Mouse (Mus musculus): Measurements from ENCODE around the gene Cacna1i. TPM values are rescaled to one million over a fixed set of nuclear protein-coding genes. Genes with fewer than 3 reads are reported as not detected.

Gene Cacna1i
- polyA plus RNA-seq, 1 experiment from 2014 or later = 0.14 TPM

DNA sequence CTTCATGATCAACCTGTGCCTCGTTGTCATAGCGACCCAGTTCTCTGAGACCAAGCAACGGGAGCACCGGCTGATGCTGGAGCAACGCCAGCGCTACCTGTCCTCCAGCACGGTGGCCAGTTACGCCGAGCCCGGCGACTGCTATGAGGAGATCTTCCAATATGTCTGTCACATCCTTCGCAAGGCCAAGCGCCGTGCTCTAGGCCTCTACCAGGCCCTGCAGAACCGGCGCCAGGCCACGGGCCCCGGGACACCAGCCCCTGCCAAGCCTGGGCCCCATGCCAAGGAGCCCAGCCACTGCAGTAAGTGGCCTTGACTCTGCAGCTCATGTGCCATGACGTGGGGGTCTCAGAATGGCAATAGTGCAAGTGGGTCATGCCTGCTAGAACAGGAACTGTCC, 71.8 kb downstream of the Cacna1i start:
- Histone ChIP-seq H3K9me3 (ENCODE audit: control insufficient read depth, low read length) (no peaks in the 10 kb centered on the region), H3K4me3 (ENCODE audit: low read depth, low read length) (no peak overlapping the region), H3K36me3 (ENCODE audit: control insufficient read depth, insufficient read depth, low read length) (no peaks in the 10 kb centered on the region), H3K4me2 (no peak overlapping the region), H3K27ac (ENCODE audit: low read depth, low read length) (no peak overlapping the region), H3K4me1 (replicated peaks; ENCODE audit: control insufficient read depth, insufficient read depth, low read length) (peaks cover 1% of the 10 kb centered on the region), H3K9ac (ENCODE audit: low read depth, low read length) (no peak overlapping the region), H3K27me3 (replicated peaks; ENCODE audit: control insufficient read depth, insufficient read depth, low read length) (no peaks in the 10 kb centered on the region)
- DNase-seq (ENCODE audit: low spot score) (no peak), ATAC-seq (replicated peaks; ENCODE audit: low FRiP score) (no peak)
- 87% methylated on average over 19 of the region's 19 CpGs for WGBS

DNA sequence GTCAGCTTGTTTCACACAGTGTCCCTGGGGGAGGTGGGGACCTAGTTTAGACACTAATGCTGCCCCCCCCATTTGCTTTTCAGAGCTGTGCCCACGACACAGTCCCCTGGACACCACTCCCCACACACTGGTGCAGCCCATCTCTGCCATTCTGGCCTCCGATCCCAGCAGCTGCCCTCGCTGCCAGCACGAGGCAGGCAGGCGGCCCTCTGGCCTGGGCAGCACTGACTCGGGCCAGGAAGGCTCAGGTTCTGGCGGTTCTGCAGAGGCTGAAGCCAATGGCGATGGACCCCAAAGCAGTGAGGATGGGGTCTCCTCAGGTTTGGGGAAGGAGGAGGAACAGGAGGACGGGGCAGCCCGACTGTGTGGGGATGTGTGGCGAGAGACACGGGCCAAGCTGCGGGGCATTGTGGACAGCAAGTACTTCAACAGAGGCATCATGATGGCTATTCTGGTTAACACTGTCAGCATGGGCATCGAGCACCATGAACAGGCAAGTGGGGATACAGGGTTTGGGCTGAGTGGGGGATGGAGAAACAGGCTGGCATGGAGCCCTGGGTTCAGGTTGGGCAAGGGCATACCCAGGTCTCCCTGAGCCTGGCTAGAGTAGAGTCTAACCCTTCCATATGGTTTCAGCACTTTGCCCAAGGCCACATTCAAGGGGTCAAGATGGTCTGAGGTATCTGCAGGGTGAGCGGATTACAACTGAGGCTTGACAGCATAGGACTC, 74.9 kb downstream of the Cacna1i start:
- Histone ChIP-seq H3K4me3 (ENCODE audit: low read depth, low read length) (no peak overlapping the region), H3K4me1 (replicated peaks; ENCODE audit: control insufficient read depth, insufficient read depth, low read length) (peaks cover 8% of the 10 kb centered on the region), H3K9me3 (ENCODE audit: control insufficient read depth, low read length) (no peaks in the 10 kb centered on the region), H3K4me2 (no peak overlapping the region), H3K27ac (ENCODE audit: low read depth, low read length) (no peak overlapping the region), H3K27me3 (replicated peaks; ENCODE audit: control insufficient read depth, insufficient read depth, low read length) (peaks cover 5% of the 10 kb centered on the region), H3K9ac (ENCODE audit: low read depth, low read length) (no peak overlapping the region), H3K36me3 (ENCODE audit: control insufficient read depth, insufficient read depth, low read length) (no peaks in the 10 kb centered on the region)
- ATAC-seq (replicated peaks; ENCODE audit: low FRiP score) (no peak), DNase-seq (ENCODE audit: low spot score) (no peak)
- 84% methylated on average over 15 of the region's 15 CpGs for WGBS

DNA sequence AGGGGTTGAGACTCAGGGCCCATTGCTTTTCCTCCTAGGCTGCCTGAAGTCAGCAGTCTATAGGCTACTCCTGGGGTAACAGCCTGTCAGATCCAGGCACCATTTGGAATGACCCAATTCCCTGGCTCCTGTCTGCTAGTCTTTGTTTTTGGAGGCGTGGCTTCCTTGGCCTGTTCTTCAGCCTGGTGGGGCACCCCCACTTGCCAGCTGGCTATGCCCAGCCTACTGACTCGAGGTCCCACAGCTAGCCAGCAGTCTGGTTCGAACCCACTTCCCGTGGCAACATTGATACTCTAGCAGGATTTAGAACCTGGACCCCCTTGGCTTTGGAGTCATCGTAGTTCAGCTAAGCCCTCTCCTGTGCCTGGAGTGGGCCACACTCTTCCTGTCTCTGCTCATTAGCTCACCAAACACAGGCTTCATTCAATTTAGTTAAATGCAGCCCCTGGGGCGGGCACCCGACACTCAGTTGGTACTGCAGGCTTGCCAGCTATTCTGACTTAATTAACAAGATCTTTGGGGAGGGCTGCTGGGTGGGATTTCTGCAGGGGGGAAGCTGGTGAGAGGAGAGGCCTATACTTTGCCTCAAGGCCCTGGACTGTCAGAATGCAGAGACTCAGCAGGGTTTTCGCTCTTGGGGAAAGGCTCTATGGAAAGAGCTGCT, 75.6 kb downstream of the Cacna1i start:
- peaks cover 8% of the 10 kb centered on the region for H3K27me3 ChIP-seq (replicated peaks; ENCODE audit: control insufficient read depth, insufficient read depth, low read length)
- ATAC-seq (replicated peaks; ENCODE audit: low FRiP score) (no peak), DNase-seq (ENCODE audit: low spot score) (no peak)
- H3K9me3 ChIP-seq (ENCODE audit: control insufficient read depth, low read length) = no peaks in the 10 kb centered on the region
- no peaks in the 10 kb centered on the region for H3K36me3 ChIP-seq (ENCODE audit: control insufficient read depth, insufficient read depth, low read length)
- H3K4me2 ChIP-seq = no peak overlapping the region
- H3K27ac ChIP-seq (ENCODE audit: low read depth, low read length) = no peak overlapping the region
- H3K4me3 ChIP-seq (ENCODE audit: low read depth, low read length) = no peak overlapping the region
- 78% methylated on average over 8 of the region's 8 CpGs for WGBS
- no peak overlapping the region for H3K9ac ChIP-seq (ENCODE audit: low read depth, low read length)
- peaks cover 8% of the 10 kb centered on the region for H3K4me1 ChIP-seq (replicated peaks; ENCODE audit: control insufficient read depth, insufficient read depth, low read length)

DNA sequence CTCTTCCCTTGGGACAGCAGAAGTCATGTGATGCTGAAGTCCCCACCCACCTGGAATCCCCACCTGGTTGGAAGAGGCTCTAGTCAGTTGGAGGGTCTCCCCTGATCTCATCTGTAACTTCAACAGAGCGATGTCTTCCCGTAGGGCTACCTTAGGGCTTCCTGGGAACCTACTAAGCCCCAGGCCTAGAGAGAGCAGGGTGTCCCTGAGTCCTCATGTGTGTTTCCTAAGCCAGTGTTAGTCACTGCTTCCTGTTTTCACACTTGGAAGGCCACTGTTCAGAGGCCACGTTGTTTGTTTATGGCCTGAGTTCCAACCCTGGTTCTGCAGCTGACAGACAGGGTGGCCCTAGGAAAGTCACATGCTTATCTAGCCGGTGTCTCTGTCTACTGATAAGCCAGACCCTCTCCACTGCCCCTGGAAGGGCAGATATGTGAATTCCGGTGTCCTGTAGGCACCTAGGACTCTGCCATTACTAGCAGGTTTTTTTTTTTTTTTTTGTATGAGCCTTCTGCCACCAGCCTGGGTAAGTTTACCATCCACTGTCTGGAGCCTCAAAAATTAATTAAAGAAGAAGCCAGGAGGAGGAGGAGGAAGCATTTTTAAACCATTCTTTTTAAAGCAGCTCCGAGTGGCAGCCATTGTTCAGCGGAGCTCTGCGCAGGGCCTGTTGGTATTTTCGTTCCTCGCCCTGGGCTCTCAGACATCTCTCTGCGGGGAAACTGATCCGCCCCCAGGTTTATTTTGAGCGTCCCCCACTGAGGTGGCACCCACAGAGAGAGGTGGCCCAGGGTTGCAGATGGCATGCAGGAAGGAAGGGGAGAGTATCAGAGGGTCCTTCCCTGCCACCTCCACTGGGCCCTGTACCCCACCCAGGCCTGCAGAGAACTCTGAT, 77.0 kb downstream of the Cacna1i start:
- H3K27me3 ChIP-seq (replicated peaks; ENCODE audit: control insufficient read depth, insufficient read depth, low read length) = peaks cover 8% of the 10 kb centered on the region
- no peak for DNase-seq (ENCODE audit: low spot score)
- H3K4me1 ChIP-seq (replicated peaks; ENCODE audit: control insufficient read depth, insufficient read depth, low read length) = peaks cover 8% of the 10 kb centered on the region
- no peaks in the 10 kb centered on the region for H3K9me3 ChIP-seq (ENCODE audit: control insufficient read depth, low read length)
- H3K9ac ChIP-seq (ENCODE audit: low read depth, low read length) = no peak overlapping the region
- 58% methylated on average over 13 of the region's 13 CpGs for WGBS
- no peaks in the 10 kb centered on the region for H3K36me3 ChIP-seq (ENCODE audit: control insufficient read depth, insufficient read depth, low read length)
- H3K4me3 ChIP-seq (ENCODE audit: low read depth, low read length) = no peak overlapping the region
- peak; percentile 85 for ATAC-seq (replicated peaks; ENCODE audit: low FRiP score)
- peak overlapping the region; percentile 7; the same call in 1 of the 2 replicates for H3K27ac ChIP-seq (ENCODE audit: low read depth, low read length)
- H3K4me2 ChIP-seq = no peak overlapping the region

DNA sequence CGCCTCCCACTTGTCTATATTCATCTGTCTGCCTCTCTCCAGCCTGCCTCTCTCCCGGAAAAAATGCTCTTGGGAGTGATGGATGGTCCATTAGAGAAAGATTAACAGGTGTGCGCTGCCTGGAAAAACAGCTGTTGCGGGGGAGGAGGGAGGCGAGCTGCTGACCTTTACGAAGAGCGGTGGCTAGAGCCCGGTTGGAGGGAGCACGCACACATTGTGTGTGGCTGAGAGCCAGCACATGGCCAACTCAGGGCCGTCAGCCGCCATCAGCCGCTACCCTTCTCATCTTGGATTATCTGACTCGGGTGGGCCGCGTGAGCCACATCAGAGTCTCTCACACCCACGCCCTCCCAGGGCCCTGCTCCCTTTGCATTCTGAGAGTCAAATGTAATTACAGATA, 79.9 kb downstream of the Cacna1i start:
- no peak overlapping the region for H3K9ac ChIP-seq (ENCODE audit: low read depth, low read length)
- H3K36me3 ChIP-seq (ENCODE audit: control insufficient read depth, insufficient read depth, low read length) = no peaks in the 10 kb centered on the region
- H3K9me3 ChIP-seq (ENCODE audit: control insufficient read depth, low read length) = no peaks in the 10 kb centered on the region
- H3K27me3 ChIP-seq (replicated peaks; ENCODE audit: control insufficient read depth, insufficient read depth, low read length) = peaks cover 8% of the 10 kb centered on the region
- peak; percentile 36 for DNase-seq (ENCODE audit: low spot score)
- peaks cover 8% of the 10 kb centered on the region for H3K4me1 ChIP-seq (replicated peaks; ENCODE audit: control insufficient read depth, insufficient read depth, low read length)
- WGBS = 35% methylated on average over 16 of the region's 16 CpGs
- H3K4me3 ChIP-seq (ENCODE audit: low read depth, low read length) = no peak overlapping the region
- H3K4me2 ChIP-seq = no peak overlapping the region
- ATAC-seq (replicated peaks; ENCODE audit: low FRiP score) = no peak
- no peak overlapping the region for H3K27ac ChIP-seq (ENCODE audit: low read depth, low read length)

DNA sequence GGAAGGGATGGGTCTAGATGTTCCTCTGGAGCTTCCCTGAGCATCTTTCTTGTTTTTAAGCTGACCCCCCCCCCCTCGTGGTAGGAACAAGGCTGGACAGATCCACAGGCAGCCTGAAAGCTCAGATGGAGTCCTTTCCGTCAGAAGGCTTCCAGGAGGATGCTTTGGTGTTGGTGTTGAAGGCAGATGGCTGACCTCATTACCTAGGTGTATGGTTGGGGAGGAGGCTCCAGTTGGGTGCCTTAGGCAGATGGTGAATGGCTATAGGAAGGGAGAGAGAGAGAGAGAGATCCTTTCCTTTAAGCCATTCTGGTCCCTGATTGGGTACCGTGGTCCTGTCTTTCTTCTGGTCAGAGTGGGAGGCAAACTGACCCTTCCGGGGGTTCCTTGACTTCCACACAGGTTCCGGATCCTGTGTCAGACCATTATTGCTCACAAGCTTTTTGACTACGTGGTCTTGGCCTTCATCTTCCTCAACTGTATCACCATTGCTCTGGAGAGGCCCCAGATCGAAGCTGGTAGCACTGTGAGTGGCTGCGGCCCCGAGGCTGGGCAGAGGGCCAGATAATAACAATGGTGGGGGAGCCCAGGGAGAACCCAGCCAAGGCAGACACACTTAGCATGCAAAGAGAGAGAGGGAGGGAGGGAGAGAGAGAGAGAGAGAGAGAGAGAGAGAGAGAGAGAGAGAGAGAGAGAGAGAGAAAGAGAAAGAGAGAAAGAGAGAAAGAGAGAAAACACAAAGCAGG, 86.4 kb downstream of the Cacna1i start:
- no peak for ATAC-seq (replicated peaks; ENCODE audit: low FRiP score)
- H3K4me1 ChIP-seq (replicated peaks; ENCODE audit: control insufficient read depth, insufficient read depth, low read length) = no peaks in the 10 kb centered on the region
- no peaks in the 10 kb centered on the region for H3K36me3 ChIP-seq (ENCODE audit: control insufficient read depth, insufficient read depth, low read length)
- no peak overlapping the region for H3K9ac ChIP-seq (ENCODE audit: low read depth, low read length)
- H3K9me3 ChIP-seq (ENCODE audit: control insufficient read depth, low read length) = no peaks in the 10 kb centered on the region
- H3K4me3 ChIP-seq (ENCODE audit: low read depth, low read length) = no peak overlapping the region
- H3K27ac ChIP-seq (ENCODE audit: low read depth, low read length) = no peak overlapping the region
- no peak overlapping the region for H3K4me2 ChIP-seq
- H3K27me3 ChIP-seq (replicated peaks; ENCODE audit: control insufficient read depth, insufficient read depth, low read length) = peaks cover 5% of the 10 kb centered on the region; the same call in 1 of the 2 replicates
- no peak for DNase-seq (ENCODE audit: low spot score)
- 71% methylated on average over 9 of the region's 9 CpGs for WGBS

DNA sequence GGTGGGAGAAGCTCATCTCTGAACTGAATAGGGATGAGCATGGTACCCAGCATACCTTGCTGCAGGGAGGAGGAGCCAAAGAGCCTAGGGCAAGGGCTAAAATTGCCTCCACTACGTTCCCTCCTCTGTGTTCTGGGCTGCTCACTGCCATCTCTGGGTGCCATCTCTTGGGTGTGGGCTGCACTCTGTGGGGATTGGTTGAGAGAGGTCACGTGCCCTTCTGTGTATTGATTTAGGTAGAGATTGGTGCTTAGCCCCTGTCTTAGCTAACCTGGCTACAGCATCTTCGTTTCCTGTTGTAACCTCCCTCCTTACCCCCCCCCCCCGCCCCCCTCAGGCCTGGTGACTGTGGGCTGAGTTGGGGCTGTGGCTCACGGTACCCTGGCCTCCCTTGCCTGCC, 87.8 kb downstream of the Cacna1i start:
- no peak for DNase-seq (ENCODE audit: low spot score)
- Histone ChIP-seq H3K27me3 (replicated peaks; ENCODE audit: control insufficient read depth, insufficient read depth, low read length) (peaks cover 6% of the 10 kb centered on the region; the same call in 1 of the 2 replicates), H3K27ac (ENCODE audit: low read depth, low read length) (no peak overlapping the region), H3K4me3 (ENCODE audit: low read depth, low read length) (no peak overlapping the region), H3K4me2 (no peak overlapping the region), H3K9ac (ENCODE audit: low read depth, low read length) (no peak overlapping the region), H3K4me1 (replicated peaks; ENCODE audit: control insufficient read depth, insufficient read depth, low read length) (no peaks in the 10 kb centered on the region), H3K36me3 (ENCODE audit: control insufficient read depth, insufficient read depth, low read length) (no peaks in the 10 kb centered on the region), H3K9me3 (ENCODE audit: control insufficient read depth, low read length) (no peaks in the 10 kb centered on the region)
- 60% methylated on average over 5 of the region's 5 CpGs for WGBS
- ATAC-seq (replicated peaks; ENCODE audit: low FRiP score) = no peak

DNA sequence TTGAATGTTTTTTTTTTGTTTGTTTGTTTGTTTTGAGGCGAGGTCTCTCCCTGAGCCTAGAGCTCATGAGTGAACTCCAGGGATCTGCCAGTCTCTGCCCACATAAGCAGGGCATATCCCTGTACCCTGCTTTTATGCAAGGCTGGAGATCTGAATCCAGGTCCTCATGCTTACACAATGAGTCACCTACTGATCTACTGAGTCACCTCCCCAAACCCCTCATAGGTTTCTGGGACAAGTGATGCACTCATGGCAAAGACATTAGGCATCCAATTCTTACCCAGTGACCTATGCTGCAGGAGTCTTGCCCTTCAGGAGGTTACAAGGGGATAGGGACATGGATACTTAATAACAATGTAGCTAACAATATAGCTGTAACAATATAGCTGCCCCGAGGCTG, 100.1 kb downstream of the Cacna1i start:
- Histone ChIP-seq H3K36me3 (ENCODE audit: control insufficient read depth, insufficient read depth, low read length) (no peaks in the 10 kb centered on the region), H3K27ac (ENCODE audit: low read depth, low read length) (no peak overlapping the region), H3K4me3 (ENCODE audit: low read depth, low read length) (no peak overlapping the region), H3K4me2 (no peak overlapping the region), H3K4me1 (replicated peaks; ENCODE audit: control insufficient read depth, insufficient read depth, low read length) (no peaks in the 10 kb centered on the region), H3K9me3 (ENCODE audit: control insufficient read depth, low read length) (no peaks in the 10 kb centered on the region), H3K27me3 (replicated peaks; ENCODE audit: control insufficient read depth, insufficient read depth, low read length) (no peaks in the 10 kb centered on the region; the same call in 1 of the 2 replicates), H3K9ac (ENCODE audit: low read depth, low read length) (no peak overlapping the region)
- ATAC-seq (replicated peaks; ENCODE audit: low FRiP score) (no peak), DNase-seq (ENCODE audit: low spot score) (no peak)
- WGBS = 77% methylated on average over 2 of the region's 2 CpGs
